Mouse (Mus musculus) brain, embryonic 14.5 days (tissue): Measurements from ENCODE around the gene Rtn4r.

Source experiments
- CTCF ChIP-seq: fragments of 200-500 bp; IDR thresholded peaks from 2 replicates; pipeline ENCODE4 v1.5.1; 2012; ENCODE audit warnings: inconsistent platforms, mild to moderate bottlenecking, moderate library complexity, borderline replicate concordance; ENCODE audit not compliant: insufficient read depth, insufficient read length; ENCODE audit errors: extremely low read depth
- POLR2A ChIP-seq: fragments of 200-500 bp; IDR thresholded peaks from 2 replicates; pipeline ENCODE4 v1.6.1; 2012; ENCODE audit warnings: mild to moderate bottlenecking, inconsistent platforms, borderline replicate concordance; ENCODE audit not compliant: poor library complexity, insufficient read depth, insufficient read length, severe bottlenecking; ENCODE audit errors: extremely low read depth

GRCm38 (mm10) chr16:18185715-18186449 is 58.4 kb downstream of the Rtn4r start:
- TF ChIP-seq POLR2A (no peak), CTCF (no peak)
